Mouse (Mus musculus) CH12.LX (cell line): ENCODE measurements at regions not wholly inside any gene's neighbourhood (a gene's known extent, or its start where the extent isn't known, plus 50 kb on each side); places are given as distances from the start of the nearest gene placed in this dataset.

ENCODE experiments used
- E2F4 ChIP-seq: IDR thresholded peaks from 2 replicates; pipeline ENCODE4 v1.6.1; 2011; ENCODE audit warnings: low read depth, low read length, improper control_type of control experiment; ENCODE audit not compliant: insufficient replicate concordance
- EP300 ChIP-seq: IDR thresholded peaks from 2 replicates; pipeline ENCODE4 v1.6.1; 2011; ENCODE audit warnings: low read length, improper control_type of control experiment
- TCF12 ChIP-seq: IDR thresholded peaks from 2 replicates; pipeline ENCODE4 v1.6.1; 2014; ENCODE audit warnings: low read depth, mild to moderate bottlenecking, inconsistent platforms, low read length, improper control_type of control experiment
- USF2 ChIP-seq: conservative IDR thresholded peaks from 2 replicates; pipeline ENCODE4 v1.6.1; 2011; ENCODE audit warnings: low read depth, low read length, improper control_type of control experiment

DNA sequence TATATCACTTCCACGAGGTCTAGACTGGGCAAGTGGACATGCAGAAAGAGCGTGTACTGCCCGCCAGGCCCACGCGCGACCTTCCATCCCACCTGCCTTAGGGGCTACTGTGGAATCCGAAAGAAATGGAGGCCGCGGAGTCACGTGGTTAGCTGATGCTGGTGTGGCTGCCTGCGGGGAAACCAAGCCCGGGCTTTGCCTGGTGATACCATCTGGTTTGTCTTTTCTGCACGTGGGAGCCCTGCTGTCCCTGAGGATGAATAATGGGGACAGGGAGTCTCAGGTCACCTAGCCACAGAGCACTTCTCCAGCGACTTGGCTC lies 86.2 kb downstream of the 2410131K14Rik start:
- TF ChIP-seq USF2 (no peak), TCF12 (no peak), EP300 (no peak), E2F4 (no peak)
